ENCODE assay signal across 8 mouse cellular contexts in genomic region chr1:95665951-95666484, GRCm38 (mm10). TPM values are rescaled to one million over a fixed set of nuclear protein-coding genes. Genes with fewer than 3 reads are reported as not detected.
DNase-seq lines count a peak whose midpoint lies in the region; ATAC-seq and TF ChIP-seq lines count a peak whose summit lies in the region.

No protein-coding gene starts in this region.

- H3K4me2 ChIP-seq in embryonic facial prominence, embryonic 13.5 days: peak overlapping the region; percentile 81

- 1% methylated on average over 17 of the region's 17 CpGs for WGBS in embryonic facial prominence, embryonic 13.5 days
- WGBS in spleen, adult 2 months: 1% methylated on average over 17 of the region's 17 CpGs

- ATAC-seq in embryonic facial prominence, embryonic 13.5 days (ENCODE audit: insufficient number of reproducible peaks, insufficient read depth, low FRiP score, low TSS enrichment, low read depth): no peak
- ATAC-seq in megakaryocyte progenitor cell, adult 5-6 weeks (replicated peaks; ENCODE audit: poor library complexity): peak; percentile 14

- no peaks in the 10 kb centered on the region for H3K36me3 ChIP-seq in embryonic facial prominence, embryonic 13.5 days
- H3K36me3 ChIP-seq in spleen, adult 2 months (ENCODE audit: control insufficient read depth, insufficient read depth, low read length): no peaks in the 10 kb centered on the region

- H3K4me1 ChIP-seq in embryonic facial prominence, embryonic 13.5 days: peaks cover 20% of the 10 kb centered on the region
- H3K4me1 ChIP-seq in spleen, adult 2 months (ENCODE audit: control insufficient read depth, insufficient read depth, insufficient read length): peaks cover 9% of the 10 kb centered on the region

- peak overlapping the region; percentile 64 for H3K9ac ChIP-seq in embryonic facial prominence, embryonic 13.5 days

- intact Hi-C loops in heart, postnatal 14 days (cut with DNase I): loop anchor here (2.0 to 5.0 kb wide), 4 partner anchors 49 to 269 kb away; no protein-coding TSS in a partner anchor

- no peak; the same call in 1 of the 2 replicates for TF ChIP-seq POLR2A in spleen, adult 2 months (IDR thresholded peaks at IDR 0.05; ENCODE audit: low read depth, low read length)

- H3K4me3 ChIP-seq in layer of hippocampus, adult 2 months: peak overlapping the region; percentile 89
- H3K4me3 ChIP-seq in embryonic facial prominence, embryonic 13.5 days: peak overlapping the region; percentile 64
- H3K4me3 ChIP-seq in spleen, adult 2 months (ENCODE audit: extremely low read depth, insufficient read depth, insufficient read length): peak overlapping the region; percentile 71

- peaks cover 12% of the 10 kb centered on the region for H3K27me3 ChIP-seq in embryonic facial prominence, embryonic 13.5 days
- H3K27me3 ChIP-seq in spleen, adult 2 months (ENCODE audit: control insufficient read depth, insufficient read depth, low read length): no peaks in the 10 kb centered on the region

- H3K27ac ChIP-seq in layer of hippocampus, adult 2 months: peak overlapping the region; percentile 76
- 0 out of 2 replicates have a peak overlapping the region, but pooled peaks have one; percentile 57 for H3K27ac ChIP-seq in embryonic facial prominence, embryonic 13.5 days
- H3K27ac ChIP-seq in spleen, adult 2 months (ENCODE audit: insufficient read depth, low read length): peak overlapping the region; percentile 73

- no peak for TF ChIP-seq CTCF in layer of hippocampus, adult 2 months (conservative IDR thresholded peaks at IDR 0.05)
- no peak for TF ChIP-seq CTCF in spleen, adult 2 months (IDR thresholded peaks at IDR 0.05; ENCODE audit: extremely low read depth, insufficient read depth, insufficient read length, insufficient replicate concordance)

- peak in 1 of 2 experiments; percentile 9 for DNase-seq in layer of hippocampus, adult 2 months (ENCODE audit: low spot score in 2 of 2)
- no peak for DNase-seq in layer of hippocampus, adult 9-11 months
- DNase-seq in heart, postnatal 14 days: peak; percentile 26 to 28
- peak; percentile 13 to 26 for DNase-seq in kidney, postnatal 36 days
- peak in 1 of 2 experiments; percentile 44 for DNase-seq in spleen, adult 2 months (ENCODE audit: low read depth in 1 of 2, low spot score in 2 of 2)
- DNase-seq in left cerebral cortex, adult 18-20 months (ENCODE audit: low spot score in 2 of 2): no peak

- H3K9me3 ChIP-seq in embryonic facial prominence, embryonic 13.5 days: no peaks in the 10 kb centered on the region

RNA-seq across cellular contexts. Expression of gene St8sia4, which starts 1.4 kb away (rescaled TPM):
- total RNA-seq in layer of hippocampus, adult 2 months (2021): 10 to 100 TPM; 11.9 to 12.2 TPM
- polyA plus RNA-seq in embryonic facial prominence, embryonic 13.5 days (2015; fragmentation: Nextera tagmentation; extraction: Ambion mirVana): 4.2 and 4.7 TPM in 2 replicates
- total RNA-seq in heart, postnatal 14 days (2021): 1 to 10 TPM; 9.2 to 9.5 TPM
- 92.3 and 95.9 TPM in 2 replicates for total RNA-seq in megakaryocyte progenitor cell, adult 5-6 weeks (2015)
- total RNA-seq in megakaryocyte progenitor cell, adult 5-6 weeks (2017): 94.2 and 102 TPM in 2 replicates
- 3.1 and 4.5 TPM in 2 replicates for polyA plus RNA-seq in spleen, adult 2 months (2012; rRNA removed)
- total RNA-seq in left cerebral cortex, adult 18-20 months (2021): 1 to 10 TPM; 7.8 to 8.0 TPM

Comparison
In these comparisons a context has a peak if more than half of its experiments do, and no peak if none do; other contexts are left out.
1. DNase-seq: peak in heart, postnatal 14 days (2 of 2) and kidney, postnatal 36 days (2 of 2); none in layer of hippocampus, adult 9-11 months (single experiment) and left cerebral cortex, adult 18-20 months (0 of 2).
2. RNA of gene St8sia4, which starts 1.4 kb away (total RNA-seq): 92.3 to 102 TPM in megakaryocyte progenitor cell, adult 5-6 weeks; 11.9 to 12.2 TPM in layer of hippocampus, adult 2 months, 9.2 to 9.5 TPM in heart, postnatal 14 days and 7.8 to 8.0 TPM in left cerebral cortex, adult 18-20 months; every median in the first group is over 4 times any median in the second.
3. Peak in every context shown above with its lines, with median percentiles within 50 percentile points of each other: H3K27ac ChIP-seq and H3K4me3 ChIP-seq.